Mouse (Mus musculus): ENCODE data around the gene Esrrg.

DNA sequence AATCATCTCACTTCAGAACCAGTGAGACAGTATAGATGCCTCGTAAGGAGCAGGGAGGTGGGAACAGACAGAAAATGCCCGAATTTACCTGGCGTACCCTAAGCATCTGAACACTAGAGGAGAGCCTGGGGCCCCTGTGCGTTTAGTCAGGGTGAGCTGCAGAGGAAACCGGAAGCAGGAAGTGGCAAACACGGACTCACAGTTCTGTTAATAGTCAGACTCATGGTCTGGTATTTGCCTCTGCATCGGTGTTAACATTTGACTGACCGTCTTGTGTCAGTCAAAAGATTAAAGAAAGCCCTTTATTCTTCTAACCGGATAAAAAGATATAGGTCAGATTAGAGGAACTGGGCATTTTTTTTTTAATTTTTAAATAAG is 367.8 kb downstream of the Esrrg start:
- TF ChIP-seq POLR2A (IDR thresholded peaks at IDR 0.05; ENCODE audit: insufficient read depth, low read depth, low read length), result no peak
- TF ChIP-seq CTCF (IDR thresholded peaks at IDR 0.05; ENCODE audit: insufficient read depth, low read depth, low read length), result no peak
